Mouse (Mus musculus): Measurements from ENCODE around the gene Gm49510. TPM values are rescaled to one million over a fixed set of nuclear protein-coding genes. Genes with fewer than 3 reads are reported as not detected.

Gene Gm49510
- not detected for total RNA-seq (2021)

GRCm38 (mm10) chr15:78899409-78899739, at the start of gene Gm49510:
Gene Gm49510, plus strand, starts transcription at chr15:78899667.
- no peak for DNase-seq
- intact Hi-C loops (cut with DNase I), result no loop called here

- intact Hi-C loops (cut with DNase I), result loop anchor here (5.0 kb wide), 1 partner anchor 33 kb away; no protein-coding TSS in a partner anchor
- peak in 1 of 2 experiments; percentile 14 for DNase-seq
Observed at GRCm38 (mm10) chr15:78850059-78850824, 49.2 kb upstream of the Gm49510 start.

- no peak for DNase-seq
- intact Hi-C loops (cut with DNase I), result loop anchor here (5.0 kb wide), 1 partner anchor 34 kb away; no protein-coding TSS in a partner anchor
Observed at GRCm38 (mm10) chr15:78850944-78851343, 48.5 kb upstream of the Gm49510 start.

GRCm38 (mm10) chr15:78851505-78852153, 47.8 kb upstream of the Gm49510 start:
- intact Hi-C loops (cut with DNase I), result loop anchor here (2.0 to 5.0 kb wide), 2 partner anchors 17 to 34 kb away; no protein-coding TSS in a partner anchor
- peak; percentile 93 to 95 for DNase-seq

GRCm38 (mm10) chr15:78855303-78855965, 44.0 kb upstream of the Gm49510 start, which contains the start of gene Lgals2:
Gene Lgals2, minus strand, starts transcription at chr15:78855529.
- no peak for DNase-seq
- intact Hi-C loops (cut with DNase I), result no loop called here

- no peak for DNase-seq
- intact Hi-C loops (cut with DNase I), result no loop called here
Observed at GRCm38 (mm10) chr15:78857009-78857408, 42.5 kb upstream of the Gm49510 start.

- intact Hi-C loops (cut with DNase I), result no loop called here
- DNase-seq, result no peak
Observed at GRCm38 (mm10) chr15:78859311-78859710, 40.2 kb upstream of the Gm49510 start.

GRCm38 (mm10) chr15:78859714-78860113, 39.8 kb upstream of the Gm49510 start:
- no peak for DNase-seq
- intact Hi-C loops (cut with DNase I), result no loop called here

GRCm38 (mm10) chr15:78862280-78862679, 37.2 kb upstream of the Gm49510 start:
- no peak for DNase-seq
- intact Hi-C loops (cut with DNase I), result no loop called here

- intact Hi-C loops (cut with DNase I), result no loop called here
- DNase-seq, result no peak
Observed at GRCm38 (mm10) chr15:78863154-78863553, 36.3 kb upstream of the Gm49510 start.

- intact Hi-C loops (cut with DNase I), result no loop called here
- no peak for DNase-seq
Observed at GRCm38 (mm10) chr15:78863852-78864253, 35.6 kb upstream of the Gm49510 start.

GRCm38 (mm10) chr15:78868398-78868797, 31.1 kb upstream of the Gm49510 start:
- intact Hi-C loops (cut with DNase I), result loop anchor here (2.0 kb wide), 1 partner anchor 16 kb away; no protein-coding TSS in a partner anchor
- DNase-seq, result peak; percentile 39

- no peak for DNase-seq
- intact Hi-C loops (cut with DNase I), result loop anchor here (1.0 to 2.0 kb wide), 2 partner anchors 16 to 43 kb away; no protein-coding TSS in a partner anchor
Observed at GRCm38 (mm10) chr15:78868826-78869233, 30.6 kb upstream of the Gm49510 start.

- DNase-seq, result peak; percentile 61 to 66
- intact Hi-C loops (cut with DNase I), result loop anchor here (1.0 to 5.0 kb wide), 3 partner anchors 17 to 247 kb away; no protein-coding TSS in a partner anchor
Observed at GRCm38 (mm10) chr15:78869775-78870174, 29.7 kb upstream of the Gm49510 start.

GRCm38 (mm10) chr15:78872021-78872608, 27.4 kb upstream of the Gm49510 start:
- intact Hi-C loops (cut with DNase I), result loop anchor here (5.0 kb wide), 1 partner anchor 250 kb away; no protein-coding TSS in a partner anchor
- no peak for DNase-seq

GRCm38 (mm10) chr15:78873803-78874435, 25.5 kb upstream of the Gm49510 start:
- DNase-seq, result no peak
- intact Hi-C loops (cut with DNase I), result loop anchor here (5.0 kb wide), 1 partner anchor 252 kb away; no protein-coding TSS in a partner anchor

GRCm38 (mm10) chr15:78874989-78875388, 24.5 kb upstream of the Gm49510 start:
- no peak for DNase-seq
- intact Hi-C loops (cut with DNase I), result loop anchor here (5.0 kb wide), 1 partner anchor 253 kb away; no protein-coding TSS in a partner anchor

- no peak for DNase-seq
- intact Hi-C loops (cut with DNase I), result no loop called here
Observed at GRCm38 (mm10) chr15:78875537-78875936, 23.9 kb upstream of the Gm49510 start.

- intact Hi-C loops (cut with DNase I), result loop anchor here (2.0 kb wide), 1 partner anchor 59 kb away; the partner anchor contains the start of gene Nol12
- peak; percentile 67 for DNase-seq
Observed at GRCm38 (mm10) chr15:78876258-78876696, 23.2 kb upstream of the Gm49510 start.

Data from heart, postnatal 36 days (tissue).